Mouse (Mus musculus) retina, adult 2 months (tissue): Measurements from ENCODE around the gene Lrrc8b.
A peak's percentile ranks its signal among the peaks of the same experiment; 100 is the strongest.

Source experiments
- DNase-seq: peaks from one replicate; pipeline ENCODE4 v3.0.0-alpha.2; 2012; ENCODE audit warnings: low read depth, low spot score

Gene Lrrc8b

GRCm38 (mm10) chr5:105518626-105519095 is 103.1 kb downstream of the Lrrc8b start:
- no peak for DNase-seq

DNA sequence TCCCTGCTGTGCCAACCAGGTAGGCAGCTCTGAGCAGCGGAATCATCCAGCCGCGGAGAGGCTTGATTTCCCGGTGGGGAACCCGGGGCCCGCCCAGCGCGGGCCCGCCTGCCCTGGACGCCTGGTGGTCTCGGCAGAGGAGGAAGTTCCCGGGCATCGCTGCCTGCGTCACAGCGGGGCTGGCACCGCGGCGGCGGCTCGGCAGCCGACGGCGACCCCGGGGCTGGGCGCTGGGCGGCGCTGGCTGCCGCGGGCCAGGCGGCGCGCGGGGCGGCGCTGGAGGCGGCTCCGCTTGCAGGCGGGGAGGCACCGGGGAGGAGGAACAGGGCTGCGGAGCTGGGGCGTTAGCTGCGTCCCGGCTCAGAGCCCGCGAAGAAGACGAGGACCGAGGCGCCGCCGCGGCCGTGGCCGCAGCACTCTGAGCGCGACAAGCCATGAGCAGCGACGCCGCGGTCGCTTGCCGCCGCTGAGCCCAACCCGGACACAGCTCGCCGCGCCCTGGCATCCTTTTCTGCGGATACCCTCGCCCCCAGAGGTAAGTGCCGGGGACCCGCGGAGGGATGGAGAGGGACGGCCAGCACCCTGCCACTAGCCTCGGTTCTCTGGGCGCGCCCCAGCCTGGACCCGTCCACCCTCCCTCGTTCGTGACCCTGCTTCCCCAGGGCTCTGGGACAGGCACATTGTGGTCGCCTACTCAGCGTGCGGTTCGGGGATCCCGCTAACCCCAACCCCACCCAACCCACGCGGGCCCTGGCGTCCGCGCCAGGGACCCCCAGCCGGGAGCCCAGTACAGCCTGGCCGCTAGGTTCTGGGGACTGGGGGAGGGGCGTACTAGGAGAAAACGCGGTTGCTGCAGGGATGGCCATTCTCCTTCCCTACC is 103.8 kb downstream of the Lrrc8b start, which contains the start of gene Lrrc8c:
TSS of gene Lrrc8c (plus strand) at position 293 of the 880 bp plus-strand sequence.
- DNase-seq: peak; percentile 33

DNA sequence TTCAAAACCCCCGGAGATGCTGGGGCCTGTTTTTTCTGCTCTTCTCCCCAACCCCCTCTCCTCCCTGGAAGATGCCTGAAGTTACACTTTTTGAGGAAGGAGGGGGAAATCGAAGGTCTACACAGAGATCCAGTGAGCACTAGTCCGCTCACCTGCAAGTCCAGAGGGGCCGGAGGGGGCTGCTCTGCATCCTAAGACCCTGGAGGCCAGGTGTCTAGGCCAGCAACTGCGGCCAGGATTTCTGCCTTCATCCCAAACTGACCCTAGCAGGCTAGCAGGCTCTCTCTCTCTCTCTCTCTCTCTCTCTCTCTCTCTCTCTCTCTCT is 104.4 kb downstream of the Lrrc8b start:
- DNase-seq: no peak

- no peak for DNase-seq
Measured at GRCm38 (mm10) chr5:105520442-105520965, 104.9 kb downstream of the Lrrc8b start.

- DNase-seq: no peak
Measured at GRCm38 (mm10) chr5:105523452-105523851, 107.9 kb downstream of the Lrrc8b start.

DNA sequence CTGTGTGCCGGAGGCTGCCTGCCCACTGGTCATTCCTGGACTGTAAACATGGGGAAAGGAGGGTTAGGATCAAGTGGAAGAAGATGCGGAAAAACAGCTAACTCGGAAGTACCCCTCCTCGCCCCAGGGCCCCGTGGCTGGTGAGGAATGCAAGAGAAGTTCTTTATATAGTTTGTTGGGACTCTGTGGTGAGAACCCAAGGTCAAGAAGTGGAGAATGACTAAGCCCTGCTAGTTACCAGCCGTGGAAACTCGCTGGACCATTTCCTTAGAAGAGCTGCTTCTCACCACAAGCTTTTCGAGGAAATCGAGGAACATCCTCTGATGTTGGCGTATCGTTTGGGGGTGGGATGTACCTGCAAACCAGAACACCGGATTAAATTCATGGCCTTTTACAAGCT is 109.4 kb downstream of the Lrrc8b start:
- DNase-seq: no peak

- DNase-seq: no peak
Measured at GRCm38 (mm10) chr5:105526107-105526645, 110.6 kb downstream of the Lrrc8b start.

GRCm38 (mm10) chr5:105526766-105527165 is 111.2 kb downstream of the Lrrc8b start:
- DNase-seq: no peak

DNA sequence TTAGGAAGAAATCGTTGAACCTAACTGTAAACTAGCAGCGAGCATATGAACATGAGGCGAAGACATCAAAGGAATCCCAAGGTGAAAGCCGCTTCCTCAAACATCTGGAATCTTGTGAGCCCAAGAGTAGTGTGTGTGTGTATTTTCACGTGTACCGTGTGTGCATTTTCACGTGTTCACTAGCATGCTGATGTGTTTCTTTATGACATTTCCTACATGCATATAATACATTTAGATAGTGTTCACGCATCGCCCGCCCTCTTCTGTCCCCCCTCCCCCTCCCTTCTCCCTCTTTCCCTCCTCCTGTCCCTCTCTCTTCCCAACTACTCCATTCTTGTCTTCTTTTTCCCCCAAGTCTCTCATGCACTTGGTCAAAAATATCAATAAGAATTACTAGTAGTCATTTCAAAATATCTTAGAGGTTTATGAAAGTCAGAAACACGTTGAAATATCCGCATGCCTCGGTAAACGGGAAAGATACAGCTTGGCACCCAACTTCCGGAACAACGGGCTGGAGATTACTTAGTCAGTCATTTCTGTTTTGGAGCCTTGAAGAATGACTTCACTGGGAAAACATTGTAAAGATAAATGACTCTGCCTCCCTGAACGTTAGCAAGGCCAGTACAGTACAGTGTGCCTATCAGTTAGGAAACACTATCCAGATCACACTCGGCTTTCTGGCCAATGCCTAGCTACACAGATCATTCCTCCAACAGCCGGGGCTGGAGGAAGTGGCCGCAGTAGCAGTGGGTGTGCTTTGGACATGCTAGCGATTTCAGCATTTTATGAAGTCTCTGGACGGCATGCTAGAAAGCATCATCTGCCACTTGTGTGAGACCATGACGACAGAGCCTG is 112.1 kb downstream of the Lrrc8b start:
- DNase-seq: no peak

- DNase-seq: no peak
Measured at GRCm38 (mm10) chr5:105530576-105530975, 115.0 kb downstream of the Lrrc8b start.

GRCm38 (mm10) chr5:105535186-105535585 is 119.6 kb downstream of the Lrrc8b start:
- DNase-seq: no peak

DNA sequence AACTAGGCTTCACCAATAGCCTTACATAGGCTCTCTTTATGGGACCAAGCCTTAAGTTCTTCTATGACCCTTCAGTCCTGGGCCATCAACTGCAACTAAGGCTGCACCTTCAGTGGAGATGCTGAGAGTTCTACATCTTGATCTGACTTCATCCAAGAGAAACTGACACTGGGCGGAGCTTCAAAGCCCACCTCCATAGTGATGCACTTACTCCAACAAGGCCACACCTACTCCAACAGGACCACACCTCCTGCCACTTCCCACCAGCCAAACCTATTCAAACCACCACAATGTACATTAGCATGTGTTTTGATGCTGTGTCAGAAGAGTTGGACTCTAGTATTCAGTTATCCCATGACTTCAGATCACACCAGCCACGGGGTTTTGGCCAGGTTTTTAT is 120.6 kb downstream of the Lrrc8b start:
- no peak for DNase-seq

DNA sequence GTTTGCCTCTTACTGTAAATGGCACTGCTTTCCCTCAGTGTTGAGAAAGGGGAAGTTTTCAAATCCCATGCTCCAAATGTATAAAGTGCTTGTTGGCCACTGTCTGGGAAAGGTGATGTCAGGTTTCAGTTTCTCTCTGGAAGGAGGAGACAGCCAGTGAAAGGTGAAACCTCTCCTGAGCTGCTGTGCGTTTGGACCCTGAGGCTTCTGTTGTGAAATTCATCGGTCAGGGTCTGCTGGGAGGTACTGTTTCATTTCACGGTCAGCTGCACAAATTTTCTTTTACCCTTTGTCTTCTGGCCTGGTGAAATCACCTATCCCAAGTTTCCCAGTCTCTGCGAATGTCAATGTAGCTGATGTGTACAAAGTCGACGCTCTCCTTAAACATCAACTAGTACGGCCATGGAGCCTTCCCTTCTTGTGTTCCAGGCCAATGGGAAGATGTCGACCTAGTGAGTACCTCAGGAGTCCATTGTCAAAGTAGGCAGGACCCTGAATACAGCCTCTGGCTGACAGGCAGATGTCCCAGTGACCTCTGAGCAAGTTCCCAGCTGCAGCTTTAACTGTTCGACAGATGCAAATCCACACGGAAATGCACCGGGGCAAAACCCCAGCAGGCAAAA is 121.6 kb downstream of the Lrrc8b start:
- no peak for DNase-seq
